Comparison of ENCODE assay signal across 13 mouse cellular contexts in the genomic region with DNA sequence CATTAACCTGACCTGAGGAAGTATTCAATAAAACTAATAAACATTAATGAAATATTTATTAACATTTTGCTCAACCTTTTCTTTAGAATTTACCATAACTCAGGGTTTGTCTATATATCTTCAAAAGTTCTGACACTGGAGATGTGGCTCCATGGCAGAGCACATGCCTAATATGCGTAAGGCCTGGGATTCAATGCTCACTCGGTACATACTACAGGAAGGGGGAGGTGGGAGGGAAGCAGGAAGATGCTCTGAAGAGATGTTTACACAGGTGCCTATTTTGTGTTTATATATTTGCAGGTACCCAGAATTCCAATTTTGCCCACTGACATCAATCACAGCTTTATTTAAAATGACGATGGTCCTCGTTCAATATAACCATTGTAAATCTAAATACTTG.
"Had no signal": no experiment of that assay in that cellular context is flagged by ENCODE, and none has a peak within 500 bp of the region (broad histone marks: within the 10 kb centered on the region; RNA-seq: fewer than 3 reads in every experiment).

No protein-coding gene starts in this region.

- H3K9ac ChIP-seq: kidney, embryonic 15.5 days; limb, embryonic 13.5 days; liver, embryonic 13.5 days; midbrain, embryonic 13.5 days had no signal

- H3K27me3 ChIP-seq: kidney, embryonic 15.5 days; limb, embryonic 13.5 days; liver, embryonic 13.5 days; megakaryocyte, embryonic 14.5 days; midbrain, embryonic 13.5 days had no signal

- DNase-seq: kidney, adult 11 months; kidney, adult 8-10 months; kidney, postnatal 36 days; liver, embryonic 13.5 days; lung, adult 2 months; lung, postnatal 36 days; thymus, postnatal 25 days had no signal

- H3K27ac ChIP-seq: kidney, embryonic 15.5 days; liver, embryonic 13.5 days; midbrain, embryonic 10.5 days; midbrain, embryonic 13.5 days had no signal

- H3K36me3 ChIP-seq: kidney, embryonic 15.5 days; limb, embryonic 13.5 days; liver, embryonic 13.5 days; midbrain, embryonic 10.5 days; midbrain, embryonic 13.5 days had no signal

- H3K4me1 ChIP-seq: kidney, embryonic 15.5 days; liver, embryonic 13.5 days; midbrain, embryonic 10.5 days; midbrain, embryonic 13.5 days had no signal

- H3K9me3 ChIP-seq: kidney, embryonic 15.5 days; limb, embryonic 13.5 days; liver, embryonic 13.5 days; megakaryocyte, embryonic 14.5 days; midbrain, embryonic 10.5 days; midbrain, embryonic 13.5 days had no signal

- ATAC-seq: midbrain, embryonic 13.5 days; midbrain, embryonic 16.5 days had no signal

- H3K4me3 ChIP-seq: kidney, embryonic 15.5 days; limb, embryonic 13.5 days; liver, embryonic 13.5 days; megakaryocyte, embryonic 14.5 days; midbrain, embryonic 10.5 days; midbrain, embryonic 13.5 days had no signal

- H3K4me2 ChIP-seq: kidney, embryonic 15.5 days; limb, embryonic 13.5 days; liver, embryonic 13.5 days; midbrain, embryonic 13.5 days had no signal
